Mouse (Mus musculus) lung, adult 18-20 months (tissue): ENCODE measurements at regions not wholly inside any gene's neighbourhood (a gene's known extent, or its start where the extent isn't known, plus 50 kb on each side); places are given as distances from the start of the nearest gene placed in this dataset.

Experiments
- DNase-seq, 2 experiments: peaks; one replicate each; pipeline ENCODE4 v3.0.0; 2022; ENCODE audit warnings: mixed read lengths in 2 of 2

DNA sequence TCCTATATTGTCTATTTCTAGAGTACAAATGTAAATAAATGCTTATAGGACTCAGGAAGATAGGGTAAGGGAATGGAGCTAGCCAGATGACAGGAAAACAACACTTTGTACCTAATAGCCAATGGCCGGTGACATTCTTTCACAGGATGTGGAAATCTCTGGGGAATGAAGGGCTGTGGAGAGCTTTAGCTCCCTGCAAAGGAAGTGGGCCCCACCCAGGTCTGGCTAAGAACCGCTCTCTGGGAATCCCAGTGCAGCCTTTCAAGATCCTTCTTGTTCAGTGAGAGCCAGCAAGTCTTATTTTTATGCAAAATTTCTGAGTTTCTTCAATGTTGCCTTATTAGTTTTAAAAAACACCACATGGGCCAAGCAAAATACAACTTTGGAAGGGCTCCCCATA, 54.7 kb upstream of the Pappa2 start:
- no peak for DNase-seq

DNA sequence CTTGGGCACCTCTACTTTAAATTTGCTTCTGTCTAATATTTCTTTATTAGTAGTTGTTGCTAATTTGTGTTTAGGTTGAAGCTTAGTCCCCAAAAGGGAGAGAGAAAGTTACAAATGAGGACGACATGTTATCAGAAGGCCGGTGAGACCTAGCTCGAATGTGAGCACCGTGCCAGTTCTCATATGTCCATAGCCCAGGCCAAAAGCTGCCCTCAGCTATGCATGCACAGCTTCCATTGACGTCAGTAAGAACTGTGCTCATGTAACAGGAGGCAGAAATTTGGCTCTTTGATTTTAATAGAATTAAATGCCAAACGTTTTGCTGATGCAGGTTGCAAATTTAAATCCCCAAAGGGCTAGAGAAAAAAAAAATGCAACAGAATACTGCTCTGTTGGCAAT, 56.1 kb upstream of the Pappa2 start:
- no peak for DNase-seq

DNA sequence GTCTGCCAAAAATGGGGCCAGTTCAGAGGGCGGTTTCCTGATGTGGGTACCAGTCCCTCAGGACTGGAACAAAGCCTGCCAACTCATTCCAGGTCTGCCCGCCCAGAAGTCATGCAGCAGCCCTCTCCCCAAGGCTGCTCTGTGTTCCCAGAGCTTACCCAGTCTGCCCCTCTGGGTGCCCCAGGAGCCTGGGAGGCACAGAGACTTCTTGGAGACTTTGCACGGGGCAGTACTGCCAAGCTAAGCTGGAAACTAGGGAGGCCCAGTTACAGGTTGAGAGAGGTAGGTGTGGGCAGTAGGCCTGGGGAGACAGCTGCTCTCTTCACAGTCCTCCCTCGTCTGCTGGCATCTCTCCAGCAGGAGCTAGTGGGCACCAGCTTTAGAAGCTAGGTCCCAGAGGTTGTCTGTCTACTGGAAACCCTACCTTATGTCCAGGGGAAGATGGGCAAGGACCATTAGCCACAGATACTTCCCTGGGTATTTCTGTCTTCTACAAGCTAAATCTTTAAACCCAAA, 65.6 kb upstream of the Pappa2 start:
- no peak for DNase-seq

DNA sequence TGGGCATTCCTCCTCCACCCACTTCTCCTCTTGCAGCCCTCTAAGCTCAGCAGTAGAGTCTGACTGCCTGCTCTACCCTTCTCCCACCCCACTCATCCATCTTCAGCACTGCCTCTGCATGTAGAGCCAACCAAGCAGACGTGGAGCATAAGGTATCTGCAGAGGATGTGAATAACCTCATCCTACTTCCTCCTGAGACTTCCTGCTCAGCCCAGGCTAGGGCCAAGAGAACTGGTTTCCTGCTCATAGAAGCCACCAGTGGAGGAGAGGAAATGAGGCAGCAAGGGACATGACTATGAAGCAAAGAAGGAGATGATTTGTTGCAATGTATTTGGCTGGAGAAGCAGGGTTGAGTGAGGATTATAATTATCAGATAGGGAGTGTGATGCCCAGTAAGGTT, 84.7 kb upstream of the Pappa2 start:
- no peak for DNase-seq

DNA sequence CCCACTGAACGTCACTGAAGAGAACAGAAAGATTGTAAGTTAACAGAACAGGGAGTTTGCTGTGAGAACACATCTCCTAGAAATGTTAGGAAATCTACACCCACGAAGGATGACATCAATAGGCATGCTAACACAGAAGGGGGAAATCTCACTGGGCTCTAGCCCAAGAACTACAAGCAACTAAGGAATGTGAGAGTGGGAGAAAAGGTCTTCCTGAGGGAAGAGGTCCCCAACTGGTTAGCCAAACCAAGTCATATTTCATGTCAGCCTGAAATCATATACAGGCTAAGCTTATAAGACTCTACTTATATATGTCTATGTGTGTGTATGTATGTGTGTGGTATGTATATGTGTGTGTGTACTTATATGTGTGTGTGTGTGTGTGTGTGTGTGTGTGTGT, 118.9 kb upstream of the Pappa2 start:
- no peak for DNase-seq

DNA sequence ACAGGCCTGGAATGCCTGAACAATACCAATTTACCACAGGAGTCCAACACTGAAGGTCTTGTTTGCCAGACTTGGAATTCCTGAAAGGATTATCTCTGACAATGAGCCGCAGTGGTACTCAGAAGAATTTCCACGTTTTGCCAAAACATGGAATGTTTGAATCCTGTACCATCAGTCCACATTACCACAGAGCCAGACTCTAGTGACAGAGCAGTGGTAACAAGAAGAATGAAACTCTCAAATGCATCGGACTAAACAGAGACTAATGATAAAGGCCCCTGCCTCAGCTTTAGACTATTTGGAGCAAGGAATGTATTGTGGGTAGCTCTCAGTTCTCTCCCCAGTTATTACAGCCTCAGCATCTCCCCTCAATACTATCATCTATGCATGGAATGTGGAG, 109.9 kb upstream of the Cop1 start:
- no peak for DNase-seq

DNA sequence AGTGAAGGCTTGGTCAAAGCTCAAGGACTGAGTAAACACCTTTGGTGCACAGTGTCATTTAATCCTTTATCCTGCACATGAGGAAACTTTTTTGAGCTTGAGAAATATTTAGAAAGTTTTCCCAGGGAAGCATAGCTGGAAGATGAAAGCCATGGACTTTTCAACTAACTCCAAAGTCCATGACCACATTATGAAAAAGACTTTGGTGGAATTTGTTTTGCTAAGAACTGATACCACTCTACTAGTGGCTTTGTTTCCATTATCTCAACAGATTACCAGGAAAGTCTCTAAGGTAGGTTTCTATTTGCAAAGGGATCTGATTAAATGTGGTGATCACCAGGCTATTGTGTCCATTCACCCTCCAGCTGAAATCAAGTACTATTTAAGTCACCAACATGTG, 107.2 kb upstream of the Cop1 start:
- no peak for DNase-seq

DNA sequence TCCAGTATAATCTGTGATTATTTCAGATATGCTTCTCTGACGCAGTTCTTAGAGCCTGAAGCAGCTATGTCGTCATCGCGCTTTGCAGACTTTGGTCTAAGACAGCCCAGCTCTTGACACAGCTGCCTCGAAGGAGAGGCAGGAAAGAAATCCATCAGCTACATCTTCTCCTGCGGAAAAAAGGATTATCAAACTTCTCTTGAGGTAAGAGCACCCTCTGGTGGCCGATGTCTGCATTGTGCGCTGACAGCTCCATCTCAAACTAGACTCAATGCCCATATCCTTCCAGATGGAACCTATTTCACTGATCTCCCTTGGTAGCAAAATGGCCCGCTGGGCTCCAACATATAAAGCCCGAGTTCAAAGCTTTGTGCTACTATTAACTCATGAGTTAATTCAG, 96.8 kb upstream of the Cop1 start:
- peak; percentile 35 to 48 for DNase-seq

DNA sequence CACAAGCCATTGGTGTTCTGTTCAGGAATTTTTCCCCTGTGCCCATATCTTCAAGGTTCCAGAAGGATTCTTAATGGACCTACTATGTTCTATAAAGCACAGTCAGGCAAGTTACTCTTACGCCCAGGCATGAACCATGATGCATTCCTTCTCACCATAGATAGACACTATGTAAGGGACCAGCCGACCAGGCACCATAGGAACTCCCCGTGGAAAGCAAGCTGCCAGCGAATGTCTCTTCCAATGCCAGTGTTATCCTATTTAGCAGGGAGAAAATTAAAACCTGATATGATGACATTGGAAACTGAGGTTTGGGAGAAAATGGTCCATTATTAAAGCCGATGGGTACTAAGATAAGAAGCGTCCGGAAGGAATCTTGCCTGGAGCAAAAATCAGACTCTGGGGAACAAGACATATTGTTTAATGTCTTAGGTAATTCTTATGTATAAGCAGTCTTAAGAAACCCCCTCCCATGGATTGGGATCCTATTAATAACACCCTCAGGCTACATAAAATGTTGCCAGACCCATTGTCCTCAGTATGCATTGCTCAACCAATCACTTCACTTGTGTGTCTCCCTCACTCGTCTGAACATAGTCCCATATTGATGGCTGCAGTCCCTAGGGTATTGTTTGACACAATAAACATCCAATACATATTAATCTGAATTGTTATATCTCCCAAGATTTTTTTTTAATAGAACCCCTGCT, 84.2 kb upstream of the Cop1 start:
- no peak for DNase-seq

DNA sequence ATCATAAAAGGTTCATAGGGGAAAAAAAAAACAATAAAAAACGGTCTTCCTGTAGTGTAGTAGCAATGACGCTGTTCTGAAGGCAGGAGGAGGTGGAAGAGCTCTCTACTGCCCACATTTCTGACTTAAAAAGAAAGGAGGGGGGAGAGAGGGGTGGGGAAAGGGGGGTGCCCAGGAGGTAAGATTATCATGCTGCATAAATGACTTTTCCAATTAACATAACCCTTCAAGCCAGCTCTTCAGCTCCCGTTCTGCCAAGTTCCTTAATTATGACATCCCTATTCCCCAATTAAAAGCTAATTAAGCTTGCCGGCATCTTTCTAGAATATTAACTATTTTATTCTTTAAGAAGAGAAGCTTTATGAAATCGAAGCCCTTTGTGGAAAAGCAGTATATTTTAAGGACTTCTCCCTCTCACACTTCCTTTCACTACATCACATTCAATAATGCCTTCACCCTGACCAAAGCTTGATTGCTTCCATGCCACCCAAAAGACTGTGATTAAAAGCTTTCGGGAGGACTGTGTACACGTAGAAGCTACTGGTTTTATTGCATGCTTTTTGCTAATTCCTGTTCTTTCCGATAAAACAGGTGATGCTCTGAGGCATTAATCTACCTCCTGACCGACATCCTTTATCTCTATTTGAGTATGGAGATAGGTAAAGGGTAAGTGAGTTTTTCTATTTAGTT, 83.5 kb upstream of the Cop1 start:
- no peak for DNase-seq

DNA sequence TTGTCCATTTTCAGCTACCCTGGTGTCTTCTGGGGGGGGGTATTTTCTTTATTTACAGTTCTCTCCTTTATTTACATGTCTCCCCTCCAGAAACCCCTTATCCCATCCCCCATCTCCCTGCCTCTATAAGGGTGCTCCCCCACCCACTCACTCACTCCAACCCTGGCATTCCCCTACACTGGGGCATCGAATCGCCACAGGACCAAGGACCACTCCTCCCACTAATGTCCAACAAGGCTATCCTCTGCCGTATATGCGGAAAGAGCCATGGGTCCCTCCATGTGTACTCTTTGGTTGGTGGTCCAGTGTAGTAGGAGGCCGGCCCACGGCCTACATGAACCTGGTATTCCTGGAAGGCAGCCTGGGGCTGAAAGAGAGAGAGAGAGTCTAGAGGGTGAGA, 82.9 kb upstream of the Cop1 start:
- DNase-seq, result no peak

DNA sequence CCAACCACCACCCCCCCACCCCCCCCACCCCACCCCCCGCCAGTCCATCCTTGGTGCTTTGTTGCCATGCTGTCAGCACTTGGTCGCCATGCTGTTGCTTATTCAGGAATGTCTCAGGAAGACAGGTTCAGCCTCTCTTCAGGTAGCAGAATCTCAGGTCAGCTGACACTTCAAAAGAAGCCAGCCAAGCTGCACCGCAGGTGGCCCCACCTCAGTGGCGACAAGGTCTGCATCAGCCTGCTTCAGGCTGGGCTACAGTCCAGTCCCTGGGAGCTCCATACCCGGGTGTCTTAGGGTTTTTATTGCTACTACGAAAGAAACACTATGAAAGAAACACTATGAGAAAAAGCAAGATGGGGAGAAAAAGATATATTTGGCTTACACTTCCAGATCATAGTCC, 82.4 kb upstream of the Cop1 start:
- no peak for DNase-seq

DNA sequence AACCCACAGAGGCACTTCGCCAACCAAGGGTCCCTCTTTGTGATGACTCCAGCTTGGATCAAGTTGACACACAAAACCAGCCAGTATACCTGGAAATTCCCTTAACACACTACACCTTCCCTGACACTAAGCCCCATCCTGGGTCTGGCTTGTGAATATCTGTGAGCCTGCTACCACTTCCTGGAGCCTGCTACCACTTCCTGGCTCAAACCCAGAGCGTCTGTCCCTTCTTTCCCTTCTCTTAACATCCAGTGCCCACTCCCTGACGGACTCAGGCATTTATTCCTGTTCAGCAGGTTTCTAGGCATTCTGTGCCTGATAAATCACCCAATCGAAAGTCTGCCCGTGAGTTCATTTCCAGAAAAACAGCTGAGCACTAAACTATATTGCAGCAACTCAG, 81.8 kb upstream of the Cop1 start:
- DNase-seq, result no peak

DNA sequence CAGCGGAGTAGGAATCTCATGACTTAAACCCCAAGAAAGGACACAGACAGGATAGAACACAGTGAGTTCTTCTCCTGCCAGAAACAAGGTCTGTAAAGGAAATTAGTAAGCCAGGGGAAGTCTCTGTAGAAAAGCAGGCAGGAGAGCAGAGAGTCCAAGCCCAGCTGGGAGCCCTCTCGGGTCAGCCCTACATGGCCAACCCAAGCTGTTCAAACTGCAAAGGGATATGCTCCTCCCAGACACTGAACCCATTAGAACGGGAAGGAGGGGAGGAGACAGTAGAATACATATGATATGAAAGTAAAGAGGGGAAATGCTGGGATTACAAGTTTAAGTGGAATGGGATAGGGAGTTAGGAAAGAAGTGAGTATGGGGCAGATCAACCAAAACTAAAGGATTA, 75.7 kb upstream of the Cop1 start:
- DNase-seq, result no peak

DNA sequence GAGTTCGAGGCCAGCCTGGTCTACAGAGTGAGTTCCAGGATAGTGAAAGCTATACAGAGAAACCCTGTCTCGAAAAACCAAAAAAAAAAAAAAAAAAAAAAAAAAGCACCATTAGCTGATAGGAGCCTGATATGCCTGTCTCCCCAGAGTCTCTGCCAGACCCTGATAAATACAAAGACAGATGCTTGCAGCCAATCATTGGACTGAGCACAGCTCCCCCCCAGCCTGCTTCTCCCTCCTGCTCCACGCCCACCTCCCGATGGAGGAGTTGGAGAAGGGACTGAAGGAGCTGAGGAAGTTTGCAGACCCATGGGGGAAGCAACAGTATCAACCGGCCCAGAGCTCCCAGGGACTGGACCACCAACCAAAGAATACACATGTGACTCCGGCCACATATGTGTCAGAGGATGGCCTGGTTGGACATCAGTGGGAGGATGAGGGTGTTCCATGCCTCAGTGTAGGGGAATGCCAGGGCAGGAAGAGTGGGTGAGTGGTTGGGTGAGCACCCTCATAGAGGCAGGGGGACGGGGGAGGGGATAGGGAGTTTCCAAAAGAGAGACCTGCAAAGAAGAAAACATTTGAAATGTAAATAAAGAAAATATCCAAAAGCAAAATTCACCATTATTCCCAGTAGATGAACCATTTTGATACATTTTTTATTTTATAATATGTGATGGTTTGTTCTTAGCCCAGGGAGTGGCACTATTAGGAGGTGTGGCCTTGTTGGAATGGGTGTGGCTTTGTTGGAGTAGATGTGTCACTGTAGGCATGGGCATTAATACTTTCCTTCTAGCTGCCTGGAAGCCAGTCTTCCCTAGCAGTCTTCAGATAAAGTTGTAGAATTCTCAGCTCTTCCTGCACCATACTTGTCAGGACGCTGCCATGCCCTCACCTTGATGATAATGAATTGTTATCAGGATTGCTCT, 71.8 kb upstream of the Cop1 start:
- no peak for DNase-seq

DNA sequence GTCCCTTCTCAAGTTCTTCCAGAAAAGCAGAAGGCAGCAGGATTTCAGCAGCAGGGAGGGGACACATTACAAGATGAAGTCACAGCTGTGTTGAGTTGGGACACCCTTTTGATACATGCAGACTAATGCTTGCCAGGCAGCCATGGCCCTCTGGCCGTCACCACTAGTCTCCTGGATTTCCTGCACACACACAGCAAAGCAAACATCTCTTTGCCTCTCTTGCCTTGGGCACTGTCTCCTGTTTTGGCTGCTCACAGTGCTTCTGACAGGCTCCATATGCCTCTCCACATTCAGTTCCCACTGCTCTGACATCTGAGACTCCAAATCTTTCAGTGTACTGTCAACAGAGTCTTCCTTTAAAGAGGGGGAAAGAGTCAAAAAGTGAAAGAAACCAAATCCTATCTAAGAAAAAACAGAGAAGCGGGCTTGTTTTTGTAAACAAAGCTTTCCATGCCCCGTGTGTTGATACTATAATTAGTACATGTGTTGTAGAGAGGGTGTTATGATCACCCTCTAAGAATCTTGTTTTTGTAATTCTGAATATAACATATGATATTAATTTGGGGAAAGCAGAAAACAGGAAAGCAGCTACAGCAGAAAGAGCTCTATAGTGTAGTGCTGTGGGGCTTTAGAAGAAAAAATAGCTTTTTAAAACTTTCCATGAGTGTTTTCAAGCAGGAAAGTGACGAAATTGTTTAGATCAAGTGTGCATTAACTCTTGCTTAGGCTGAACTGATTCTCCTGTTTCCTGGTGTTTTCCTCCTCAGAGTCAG, 68.8 kb upstream of the Cop1 start:
- peak; percentile 47 to 61 for DNase-seq

DNA sequence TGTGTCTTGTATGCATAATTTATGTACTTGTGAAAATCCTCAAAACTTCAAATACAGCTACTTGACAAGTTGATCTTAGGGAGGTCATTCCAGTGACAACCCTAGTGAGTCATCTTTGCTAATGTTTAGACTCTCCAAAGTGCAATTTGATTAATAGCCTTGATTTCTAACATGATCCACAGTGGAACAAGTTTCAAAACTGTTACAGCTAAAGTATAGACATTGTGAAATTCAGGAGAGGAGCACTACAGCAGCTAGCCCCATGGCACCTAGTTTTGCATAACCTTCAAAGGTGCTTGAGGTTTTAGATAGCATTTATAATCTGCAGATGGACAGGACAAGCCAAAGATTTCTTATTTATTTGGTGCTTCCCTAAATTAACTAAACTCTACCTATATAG, 50.1 kb upstream of the Cop1 start:
- DNase-seq, result no peak
